Mouse (Mus musculus): ENCODE measurements at regions not wholly inside any gene's neighbourhood (a gene's known extent, or its start where the extent isn't known, plus 50 kb on each side); places are given as distances from the start of the nearest gene placed in this dataset.

GRCm38 (mm10) chr6:51677162-51677996 is 153.7 kb downstream of the Snx10 start:
- H3K9me3 ChIP-seq (replicated peaks): no peaks in the 10 kb centered on the region
- H3K36me3 ChIP-seq: no peaks in the 10 kb centered on the region
- H3K4me3 ChIP-seq: no peak overlapping the region
- H3K4me2 ChIP-seq: no peak overlapping the region
- H3K27ac ChIP-seq (ENCODE audit: poor library complexity, severe bottlenecking): no peak overlapping the region
- ATAC-seq (ENCODE audit: insufficient number of reproducible peaks, low FRiP score): no peak
- no peak overlapping the region for H3K9ac ChIP-seq
- no peaks in the 10 kb centered on the region for H3K4me1 ChIP-seq (replicated peaks)
- H3K27me3 ChIP-seq (replicated peaks): no peaks in the 10 kb centered on the region; the same call in 1 of the 2 replicates
- 79% methylated on average over 12 of the region's 12 CpGs for WGBS

GRCm38 (mm10) chr6:51678743-51679142 is 155.0 kb downstream of the Snx10 start:
- ATAC-seq (ENCODE audit: insufficient number of reproducible peaks, low FRiP score): no peak
- Histone ChIP-seq H3K27ac (ENCODE audit: poor library complexity, severe bottlenecking) (no peak overlapping the region), H3K9ac (no peak overlapping the region), H3K9me3 (replicated peaks) (no peaks in the 10 kb centered on the region), H3K4me1 (replicated peaks) (no peaks in the 10 kb centered on the region), H3K27me3 (replicated peaks) (no peaks in the 10 kb centered on the region; the same call in 1 of the 2 replicates), H3K36me3 (no peaks in the 10 kb centered on the region), H3K4me3 (no peak overlapping the region), H3K4me2 (no peak overlapping the region)
- 72% methylated on average over 3 of the region's 3 CpGs for WGBS

- 62% methylated on average over 10 of the region's 10 CpGs for WGBS
- H3K9me3 ChIP-seq (replicated peaks): no peaks in the 10 kb centered on the region
- H3K4me3 ChIP-seq: no peak overlapping the region
- no peak overlapping the region for H3K4me2 ChIP-seq
- H3K9ac ChIP-seq: no peak overlapping the region
- ATAC-seq (ENCODE audit: insufficient number of reproducible peaks, low FRiP score): no peak
- H3K36me3 ChIP-seq: no peaks in the 10 kb centered on the region
- no peaks in the 10 kb centered on the region for H3K4me1 ChIP-seq (replicated peaks)
- H3K27me3 ChIP-seq (replicated peaks): no peaks in the 10 kb centered on the region; the same call in 1 of the 2 replicates
- H3K27ac ChIP-seq (ENCODE audit: poor library complexity, severe bottlenecking): no peak overlapping the region
Measured at GRCm38 (mm10) chr6:51680239-51680857, 156.6 kb downstream of the Snx10 start.

- H3K4me1 ChIP-seq (replicated peaks): no peaks in the 10 kb centered on the region
- 87% methylated on average over 5 of the region's 5 CpGs for WGBS
- H3K36me3 ChIP-seq: no peaks in the 10 kb centered on the region
- no peak for ATAC-seq (ENCODE audit: insufficient number of reproducible peaks, low FRiP score)
- H3K27ac ChIP-seq (ENCODE audit: poor library complexity, severe bottlenecking): no peak overlapping the region
- H3K9me3 ChIP-seq (replicated peaks): no peaks in the 10 kb centered on the region
- no peaks in the 10 kb centered on the region; the same call in 1 of the 2 replicates for H3K27me3 ChIP-seq (replicated peaks)
- H3K9ac ChIP-seq: no peak overlapping the region
- H3K4me2 ChIP-seq: no peak overlapping the region
- no peak overlapping the region for H3K4me3 ChIP-seq
Measured at GRCm38 (mm10) chr6:51683131-51683530, 159.4 kb downstream of the Snx10 start.

- WGBS: 60% methylated on average over 8 of the region's 8 CpGs
- no peaks in the 10 kb centered on the region for H3K9me3 ChIP-seq (replicated peaks)
- H3K4me1 ChIP-seq (replicated peaks): no peaks in the 10 kb centered on the region
- H3K27me3 ChIP-seq (replicated peaks): no peaks in the 10 kb centered on the region; the same call in 1 of the 2 replicates
- no peak overlapping the region for H3K4me2 ChIP-seq
- no peak for ATAC-seq (ENCODE audit: insufficient number of reproducible peaks, low FRiP score)
- no peak overlapping the region for H3K4me3 ChIP-seq
- no peaks in the 10 kb centered on the region for H3K36me3 ChIP-seq
- H3K9ac ChIP-seq: no peak overlapping the region
- H3K27ac ChIP-seq (ENCODE audit: poor library complexity, severe bottlenecking): no peak overlapping the region
Measured at GRCm38 (mm10) chr6:51685651-51686287, 162.1 kb downstream of the Snx10 start.

GRCm38 (mm10) chr6:51690795-51691563 is 167.3 kb downstream of the Snx10 start:
- Histone ChIP-seq H3K36me3 (no peaks in the 10 kb centered on the region), H3K27me3 (replicated peaks) (no peaks in the 10 kb centered on the region), H3K4me3 (no peak overlapping the region), H3K27ac (ENCODE audit: poor library complexity, severe bottlenecking) (no peak overlapping the region), H3K9me3 (replicated peaks) (no peaks in the 10 kb centered on the region), H3K9ac (no peak overlapping the region), H3K4me1 (replicated peaks) (no peaks in the 10 kb centered on the region), H3K4me2 (no peak overlapping the region)
- ATAC-seq (ENCODE audit: insufficient number of reproducible peaks, low FRiP score): no peak
- WGBS: 67% methylated on average over 13 of the region's 13 CpGs

- no peaks in the 10 kb centered on the region for H3K9me3 ChIP-seq (replicated peaks)
- H3K4me1 ChIP-seq (replicated peaks): no peaks in the 10 kb centered on the region
- 82% methylated on average over 7 of the region's 7 CpGs for WGBS
Measured at GRCm38 (mm10) chr6:51693984-51694383, 170.3 kb downstream of the Snx10 start.

GRCm38 (mm10) chr6:51696396-51696795 is 172.7 kb downstream of the Snx10 start:
- H3K4me1 ChIP-seq (replicated peaks): no peaks in the 10 kb centered on the region
- H3K27me3 ChIP-seq (replicated peaks): no peaks in the 10 kb centered on the region
- WGBS: 87% methylated on average over 7 of the region's 7 CpGs
- H3K4me2 ChIP-seq: no peak overlapping the region
- ATAC-seq (ENCODE audit: insufficient number of reproducible peaks, low FRiP score): no peak
- no peak overlapping the region for H3K27ac ChIP-seq (ENCODE audit: poor library complexity, severe bottlenecking)
- H3K9ac ChIP-seq: no peak overlapping the region
- no peaks in the 10 kb centered on the region for H3K36me3 ChIP-seq
- no peak overlapping the region for H3K4me3 ChIP-seq
- H3K9me3 ChIP-seq (replicated peaks): no peaks in the 10 kb centered on the region

More at GRCm38 (mm10) chr6:51693984-51694383, 170.3 kb downstream of the Snx10 start:
- no peak for ATAC-seq (ENCODE audit: insufficient number of reproducible peaks, low FRiP score)
- Histone ChIP-seq H3K27ac (ENCODE audit: poor library complexity, severe bottlenecking) (no peak overlapping the region), H3K27me3 (replicated peaks) (no peaks in the 10 kb centered on the region), H3K9ac (no peak overlapping the region), H3K36me3 (no peaks in the 10 kb centered on the region), H3K4me3 (no peak overlapping the region), H3K4me2 (no peak overlapping the region)

GRCm38 (mm10) chr6:51697754-51698153 is 174.1 kb downstream of the Snx10 start:
- no peaks in the 10 kb centered on the region for H3K9me3 ChIP-seq (replicated peaks)
- no peak for ATAC-seq (ENCODE audit: insufficient number of reproducible peaks, low FRiP score)
- 0 out of 2 replicates have a peak, but pooled peaks cover 4% of the 10 kb centered on the region for H3K4me1 ChIP-seq (replicated peaks)
- H3K36me3 ChIP-seq: no peaks in the 10 kb centered on the region
- H3K27me3 ChIP-seq (replicated peaks): no peaks in the 10 kb centered on the region
- H3K9ac ChIP-seq: no peak overlapping the region
- 76% methylated on average over 3 of the region's 3 CpGs for WGBS
- no peak overlapping the region for H3K4me2 ChIP-seq
- H3K27ac ChIP-seq (ENCODE audit: poor library complexity, severe bottlenecking): no peak overlapping the region
- H3K4me3 ChIP-seq: no peak overlapping the region

GRCm38 (mm10) chr6:51698244-51698643 is 174.5 kb downstream of the Snx10 start:
- ATAC-seq (ENCODE audit: insufficient number of reproducible peaks, low FRiP score): no peak
- WGBS: 67% methylated on average over 4 of the region's 4 CpGs
- Histone ChIP-seq H3K27me3 (replicated peaks) (no peaks in the 10 kb centered on the region), H3K4me3 (no peak overlapping the region), H3K4me1 (replicated peaks) (0 out of 2 replicates have a peak, but pooled peaks cover 4% of the 10 kb centered on the region), H3K27ac (ENCODE audit: poor library complexity, severe bottlenecking) (no peak overlapping the region), H3K4me2 (no peak overlapping the region), H3K9me3 (replicated peaks) (no peaks in the 10 kb centered on the region), H3K36me3 (no peaks in the 10 kb centered on the region), H3K9ac (no peak overlapping the region)
